Mouse (Mus musculus) heart, embryonic 11.5 days (tissue): ENCODE results near the gene Nuak1. TPM values are rescaled to one million over a fixed set of nuclear protein-coding genes. Genes with fewer than 3 reads are reported as not detected.

Experiments
- ATAC-seq: fragments of 200-750 bp; cut with Nextera tagmentation; replicated peaks from 2 replicates; pipeline ENCODE4 v1.8.0; 2017; ENCODE audit warnings: moderate library complexity; ENCODE audit not compliant: insufficient number of reproducible peaks, low FRiP score, low TSS enrichment
- H3K27ac ChIP-seq: fragments of 300-500 bp; sonication (generic); 2 replicates; pipeline ENCODE4 v1.5.1; 2014; ENCODE audit warnings: mild to moderate bottlenecking, low read depth, low read length
- H3K27me3 ChIP-seq: fragments of 300-500 bp; sonication (generic); 2 replicates; pipeline ENCODE4 v1.6.1; 2014; ENCODE audit warnings: mild to moderate bottlenecking, low read length, mixed read lengths; ENCODE audit not compliant: control insufficient read depth, insufficient read depth
- H3K36me3 ChIP-seq: fragments of 300-500 bp; sonication (generic); 2 replicates; pipeline ENCODE4 v1.6.1; 2014; ENCODE audit warnings: mild to moderate bottlenecking, low read length, moderate library complexity, mixed read lengths; ENCODE audit not compliant: control insufficient read depth, insufficient read depth
- H3K4me1 ChIP-seq: fragments of 300-500 bp; sonication (generic); 2 replicates; pipeline ENCODE4 v1.6.1; 2014; ENCODE audit warnings: low read length; ENCODE audit not compliant: control insufficient read depth, insufficient read depth
- H3K4me2 ChIP-seq: fragments of 300-500 bp; sonication (generic); 2 replicates; pipeline ENCODE4 v1.6.1; 2014; ENCODE audit warnings: mild to moderate bottlenecking, moderate library complexity
- H3K4me3 ChIP-seq: fragments of 300-500 bp; sonication (generic); 2 replicates; pipeline ENCODE4 v1.5.1; 2014; ENCODE audit warnings: low read depth, low read length
- H3K9ac ChIP-seq: fragments of 300-500 bp; sonication (generic); 2 replicates; pipeline ENCODE4 v1.6.1; 2014; ENCODE audit warnings: mild to moderate bottlenecking, low read depth, low read length, moderate library complexity
- H3K9me3 ChIP-seq: fragments of 300-500 bp; sonication (generic); replicated peaks from 2 replicates; pipeline ENCODE4 v1.6.1; 2016; ENCODE audit warnings: low read length; ENCODE audit not compliant: control insufficient read depth
- WGBS: fragments of 180-500 bp; shearing (Covaris S2); extraction: QIAGEN DNeasy Blood & Tissue Kit; methylation state at CpG from one replicate; pipeline ENCODE4 v1.1.7; 2014; ENCODE audit not compliant: insufficient replicate concordance; 5-methylcytosine and 5-hydroxymethylcytosine counted together
- polyA plus RNA-seq: library from polyadenylated mRNA; unstranded; fragments of >200 nt; fragmentation: Nextera tagmentation; extraction: Ambion mirVana; gene quantifications from 2 replicates; pipeline ENCODE4 v1.2.1, GENCODE M21; 2014

The Nuak1 gene
- polyA plus RNA-seq, 1 experiment from 2014 or later = 3.0 TPM

GRCm38 (mm10) chr10:84457539-84457938 is 17.1 kb upstream of the Nuak1 start:
- Histone ChIP-seq H3K4me1 (no peaks in the 10 kb centered on the region), H3K36me3 (no peaks in the 10 kb centered on the region), H3K27ac (no peak overlapping the region), H3K9ac (no peak overlapping the region), H3K27me3 (no peaks in the 10 kb centered on the region), H3K4me3 (no peak overlapping the region), H3K9me3 (no peaks in the 10 kb centered on the region), H3K4me2 (no peak overlapping the region)
- 83% methylated on average over 9 of the region's 9 CpGs for WGBS
- no peak for ATAC-seq

DNA sequence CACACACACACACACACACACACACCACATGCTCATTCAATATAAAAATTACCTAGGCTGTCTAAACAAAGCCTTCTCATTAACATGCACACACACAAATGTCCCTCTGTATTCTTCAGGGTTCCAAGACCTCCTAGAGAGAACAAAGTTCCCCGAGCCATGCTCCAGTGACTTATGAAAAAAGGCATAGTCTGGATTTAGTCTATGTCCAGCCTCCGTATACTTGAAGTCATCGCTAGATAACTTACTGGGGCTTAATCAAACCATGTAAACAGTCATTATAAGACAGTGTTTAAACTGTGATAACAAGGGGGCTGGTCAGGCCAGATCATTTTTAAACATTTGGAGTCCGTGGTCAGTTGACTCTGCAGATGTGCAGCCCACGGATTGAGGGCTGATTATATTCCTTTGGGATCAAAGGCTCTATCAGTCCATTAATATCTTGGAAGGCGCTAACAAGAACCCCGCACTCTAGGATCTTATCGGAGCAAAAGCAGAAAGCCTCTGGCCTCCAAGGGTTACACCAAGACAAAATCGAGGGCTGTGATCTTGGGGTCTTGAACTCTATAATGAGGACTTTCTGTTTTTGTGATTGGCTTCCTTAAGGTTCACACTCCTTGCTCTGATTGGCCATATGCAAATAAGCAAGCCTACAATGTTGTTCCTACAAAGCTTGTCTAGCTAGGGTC is 16.4 kb upstream of the Nuak1 start:
- no peak for ATAC-seq
- Histone ChIP-seq H3K36me3 (no peaks in the 10 kb centered on the region), H3K9me3 (no peaks in the 10 kb centered on the region), H3K4me1 (no peaks in the 10 kb centered on the region), H3K27me3 (no peaks in the 10 kb centered on the region), H3K4me3 (no peak overlapping the region), H3K4me2 (no peak overlapping the region), H3K27ac (no peak overlapping the region), H3K9ac (no peak overlapping the region)
- WGBS = 43% methylated on average over 9 of the region's 9 CpGs

- Histone ChIP-seq H3K9ac (no peak overlapping the region), H3K36me3 (no peaks in the 10 kb centered on the region), H3K27ac (no peak overlapping the region), H3K4me2 (no peak overlapping the region), H3K4me1 (peaks cover 12% of the 10 kb centered on the region), H3K4me3 (no peak overlapping the region), H3K9me3 (no peaks in the 10 kb centered on the region), H3K27me3 (no peaks in the 10 kb centered on the region)
- no peak for ATAC-seq
- WGBS = 63% methylated on average over 4 of the region's 4 CpGs
These were observed 11.5 kb upstream of the Nuak1 start for GRCm38 (mm10) chr10:84451883-84452282.

- Histone ChIP-seq H3K27me3 (no peaks in the 10 kb centered on the region), H3K4me1 (peaks cover 12% of the 10 kb centered on the region), H3K9ac (no peak overlapping the region), H3K36me3 (no peaks in the 10 kb centered on the region), H3K27ac (no peak overlapping the region), H3K9me3 (no peaks in the 10 kb centered on the region), H3K4me2 (no peak overlapping the region), H3K4me3 (no peak overlapping the region)
- ATAC-seq = no peak
- 2% methylated on average over 10 of the region's 10 CpGs for WGBS
These were observed 10.3 kb upstream of the Nuak1 start for GRCm38 (mm10) chr10:84450654-84451053.

GRCm38 (mm10) chr10:84449733-84450132 is 9.3 kb upstream of the Nuak1 start:
- WGBS = 63% methylated on average over 8 of the region's 8 CpGs
- peaks cover 12% of the 10 kb centered on the region for H3K4me1 ChIP-seq
- 0 out of 2 replicates have a peak overlapping the region, but pooled peaks have one; percentile 29 for H3K27ac ChIP-seq
- no peaks in the 10 kb centered on the region for H3K27me3 ChIP-seq
- H3K9ac ChIP-seq = no peak overlapping the region
- H3K4me3 ChIP-seq = no peak overlapping the region
- H3K9me3 ChIP-seq = no peaks in the 10 kb centered on the region
- H3K36me3 ChIP-seq = no peaks in the 10 kb centered on the region
- no peak overlapping the region for H3K4me2 ChIP-seq
- ATAC-seq = no peak

DNA sequence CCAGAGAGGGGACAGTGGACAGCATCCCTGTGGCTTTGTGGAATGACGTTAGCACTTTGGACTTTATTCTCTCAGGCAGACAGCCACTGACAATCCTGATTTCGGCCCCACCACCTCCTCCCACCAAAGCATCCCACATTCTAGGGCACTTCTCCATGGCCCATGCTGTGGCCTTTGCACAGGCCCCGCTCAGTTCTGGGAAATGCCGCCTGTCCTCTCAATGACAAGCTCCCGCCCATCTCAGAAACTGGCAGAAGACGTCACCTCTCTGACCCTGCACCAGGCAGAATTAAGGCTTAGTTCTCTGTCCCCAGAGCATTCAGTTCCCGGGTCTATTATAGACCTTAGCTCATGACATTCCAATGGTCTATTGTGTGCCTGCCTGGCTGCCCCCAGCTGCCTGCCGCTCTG is 7.0 kb upstream of the Nuak1 start:
- Histone ChIP-seq H3K27ac (peak overlapping the region; percentile 68), H3K9ac (0 out of 2 replicates have a peak overlapping the region, but pooled peaks have one; percentile 0), H3K27me3 (no peaks in the 10 kb centered on the region), H3K4me2 (no peak overlapping the region), H3K4me3 (no peak overlapping the region), H3K9me3 (no peaks in the 10 kb centered on the region), H3K4me1 (peaks cover 16% of the 10 kb centered on the region), H3K36me3 (no peaks in the 10 kb centered on the region)
- 34% methylated on average over 8 of the region's 8 CpGs for WGBS
- ATAC-seq = no peak

DNA sequence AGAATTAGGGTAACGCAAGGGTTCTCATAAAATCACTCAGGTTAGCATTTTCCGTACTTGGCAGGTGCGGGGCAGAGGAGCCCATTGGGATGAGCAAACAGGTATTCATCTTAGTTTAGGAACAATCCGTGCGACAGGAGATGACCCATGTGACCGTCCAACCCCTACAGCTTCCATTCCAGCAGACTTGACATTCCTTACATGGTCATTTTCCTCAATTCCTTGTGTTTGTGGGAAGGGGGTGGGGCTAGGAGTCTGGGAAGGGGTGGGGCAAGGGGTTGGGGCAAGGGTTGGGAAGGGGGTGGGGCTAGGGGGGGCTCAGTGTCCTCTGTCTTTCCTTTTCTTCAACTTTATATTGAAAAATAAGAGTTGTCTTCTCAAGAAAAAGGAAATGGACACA is 6.3 kb upstream of the Nuak1 start:
- 86% methylated on average over 6 of the region's 6 CpGs for WGBS
- Histone ChIP-seq H3K27ac (no peak overlapping the region), H3K4me3 (no peak overlapping the region), H3K9ac (no peak overlapping the region), H3K36me3 (no peaks in the 10 kb centered on the region), H3K27me3 (no peaks in the 10 kb centered on the region), H3K4me1 (peaks cover 24% of the 10 kb centered on the region), H3K4me2 (no peak overlapping the region), H3K9me3 (no peaks in the 10 kb centered on the region)
- no peak for ATAC-seq

GRCm38 (mm10) chr10:84444396-84444795 is 4.0 kb upstream of the Nuak1 start:
- Histone ChIP-seq H3K4me3 (no peak overlapping the region), H3K4me2 (no peak overlapping the region), H3K9ac (no peak overlapping the region), H3K27ac (no peak overlapping the region), H3K4me1 (peaks cover 18% of the 10 kb centered on the region; the same call in 1 of the 2 replicates), H3K36me3 (no peaks in the 10 kb centered on the region), H3K27me3 (no peaks in the 10 kb centered on the region), H3K9me3 (no peaks in the 10 kb centered on the region)
- no peak for ATAC-seq
- WGBS = 56% methylated on average over 9 of the region's 9 CpGs

- Histone ChIP-seq H3K9me3 (no peaks in the 10 kb centered on the region), H3K4me3 (peak overlapping the region; percentile 90), H3K27ac (peak overlapping the region; percentile 98), H3K36me3 (no peaks in the 10 kb centered on the region), H3K27me3 (no peaks in the 10 kb centered on the region), H3K4me2 (peak overlapping the region; percentile 73), H3K4me1 (peaks cover 20% of the 10 kb centered on the region), H3K9ac (peak overlapping the region; percentile 100)
- WGBS = 10% methylated on average over 11 of the region's 11 CpGs
- no peak for ATAC-seq
These were observed 1.4 kb upstream of the Nuak1 start for GRCm38 (mm10) chr10:84441846-84442245.
